ENCODE assay signal across 1 mouse cellular context in the genomic region with DNA sequence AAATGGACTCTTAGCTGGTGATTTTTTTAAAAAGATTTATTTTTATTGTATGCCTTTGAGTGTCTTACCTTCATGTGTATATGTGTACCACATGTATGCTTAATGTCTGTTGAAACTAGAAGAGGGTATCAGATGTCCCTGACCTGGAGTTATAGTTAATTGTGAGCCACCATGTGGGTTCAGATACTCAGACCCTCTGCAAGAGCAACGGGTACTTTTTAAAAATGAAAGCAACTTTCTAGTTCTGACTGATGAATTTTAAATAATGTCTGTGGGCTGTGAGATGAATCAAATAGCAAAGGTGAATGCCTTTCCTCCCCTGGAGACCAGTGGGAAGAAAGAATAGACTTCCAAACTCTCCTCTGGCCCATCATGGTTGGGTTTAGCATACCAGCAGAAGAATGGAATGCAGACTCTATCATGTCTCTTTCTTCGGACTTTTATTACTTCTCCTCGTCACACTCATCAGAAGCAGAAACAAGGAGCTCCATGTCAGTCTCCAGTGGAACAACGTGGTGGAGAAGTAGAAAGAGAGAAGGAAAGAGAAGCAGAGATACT.
TF ChIP-seq lines count a peak whose summit lies in the region.

No protein-coding gene starts in this region.

TF ChIP-seq in CH12.LX, 34 proteins besides CTCF, POLR2A, EP300 and RAD21 (continued from another document):
- no peak for TF ChIP-seq POLR2AphosphoS2 (IDR thresholded peaks at IDR 0.05; ENCODE audit: low read depth, low read length)
- no peak for TF ChIP-seq USF2 (conservative IDR thresholded peaks at IDR 0.05; ENCODE audit: low read depth, low read length)
- no peak for TF ChIP-seq ELF1 (IDR thresholded peaks at IDR 0.05; ENCODE audit: low read depth, low read length)
- TF ChIP-seq BHLHE40 (IDR thresholded peaks at IDR 0.05; ENCODE audit: low read depth, low read length): no peak; the same call in 1 of the 2 replicates
- no peak; the same call in 1 of the 2 replicates for TF ChIP-seq NELFE (IDR thresholded peaks at IDR 0.05; ENCODE audit: low read depth, low read length)
- no peak for TF ChIP-seq NRF1 (IDR thresholded peaks at IDR 0.05; ENCODE audit: low read depth, low read length)
- TF ChIP-seq RCOR1 (conservative IDR thresholded peaks at IDR 0.05; ENCODE audit: low read depth, low read length): 0 out of 2 replicates have a peak, but pooled peaks have one; percentile 23
- TF ChIP-seq MXI1 (IDR thresholded peaks at IDR 0.05; ENCODE audit: low read depth, low read length): peak; percentile 28; the same call in 1 of the 2 replicates
- no peak for TF ChIP-seq KAT2A (IDR thresholded peaks at IDR 0.05; ENCODE audit: insufficient replicate concordance, low read length)
- TF ChIP-seq CHD1 (IDR thresholded peaks at IDR 0.05; ENCODE audit: low read depth, low read length): peak; percentile 96
